Mouse (Mus musculus): ENCODE measurements at regions not wholly inside any gene's neighbourhood (a gene's known extent, or its start where the extent isn't known, plus 50 kb on each side); places are given as distances from the start of the nearest gene placed in this dataset.

DNA sequence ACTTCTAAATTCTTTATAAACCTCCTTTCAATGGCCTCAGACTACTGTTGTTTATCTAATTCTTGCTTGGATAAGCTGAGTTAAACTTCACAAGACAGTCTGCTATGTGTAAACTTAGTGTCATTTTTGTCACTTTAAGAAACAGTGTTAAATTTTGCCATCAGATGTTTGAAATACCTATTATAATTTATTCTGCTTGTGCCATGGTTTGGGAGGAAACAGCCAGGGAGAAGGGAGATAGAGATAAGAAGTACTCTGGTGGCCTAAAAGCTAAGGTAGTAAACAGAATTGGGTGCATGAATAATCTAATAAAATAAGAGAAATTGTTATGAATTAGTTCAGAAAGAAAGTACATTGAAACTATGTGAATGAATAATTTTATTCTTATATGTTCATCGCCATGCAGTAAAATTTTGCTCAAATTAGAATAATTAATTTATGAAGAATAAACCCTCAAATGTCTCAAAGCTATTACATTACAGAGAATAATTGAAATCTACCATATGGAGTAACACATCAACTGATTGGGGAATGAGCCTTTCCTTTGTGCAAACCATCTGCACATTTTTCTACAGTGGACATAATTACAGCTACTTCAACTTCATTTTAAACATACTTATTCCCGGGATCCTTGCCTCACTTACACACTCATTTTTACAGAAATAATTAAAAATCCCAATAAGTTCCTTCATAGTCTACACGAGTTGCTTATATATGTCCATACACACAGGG lies 982.3 kb downstream of the Fam181b start:
- 68% methylated on average over 3 of the region's 3 CpGs for WGBS
- no peak overlapping the region for H3K27ac ChIP-seq
- no peak overlapping the region for H3K4me2 ChIP-seq (replicated peaks)
- no peaks in the 10 kb centered on the region for H3K27me3 ChIP-seq (replicated peaks)
- H3K9me3 ChIP-seq: no peaks in the 10 kb centered on the region
- no peak overlapping the region for H3K9ac ChIP-seq
- no peak overlapping the region for H3K4me3 ChIP-seq (replicated peaks)
- no peaks in the 10 kb centered on the region for H3K4me1 ChIP-seq (replicated peaks)
- H3K36me3 ChIP-seq: no peaks in the 10 kb centered on the region
- no peak for ATAC-seq
